Mouse (Mus musculus) forebrain, embryonic 11.5 days (tissue): Measurements from ENCODE around the gene Gm45261. TPM values are rescaled to one million over a fixed set of nuclear protein-coding genes. Genes with fewer than 3 reads are reported as not detected.

Experiments
- ATAC-seq: fragments of 200-750 bp; cut with Nextera tagmentation; replicated peaks from 2 replicates; pipeline ENCODE4 v1.8.0; 2017; ENCODE audit warnings: moderate TSS enrichment; ENCODE audit not compliant: low FRiP score
- DNase-seq: peaks from one replicate; pipeline ENCODE4 v3.0.0-alpha.2; 2017; ENCODE audit warnings: low spot score
- H3K27ac ChIP-seq: fragments of 300-500 bp; sonication (generic); 2 replicates; pipeline ENCODE4 v1.5.1; 2014; ENCODE audit warnings: low read depth, low read length
- H3K27me3 ChIP-seq: fragments of 300-500 bp; sonication (generic); 2 replicates; pipeline ENCODE4 v1.6.1; 2014; ENCODE audit warnings: mild to moderate bottlenecking, low read length, mixed read lengths; ENCODE audit not compliant: control insufficient read depth, insufficient read depth
- H3K36me3 ChIP-seq: fragments of 300-500 bp; sonication (generic); 2 replicates; pipeline ENCODE4 v1.6.1; 2014; ENCODE audit warnings: mild to moderate bottlenecking, low read length, moderate library complexity, mixed read lengths; ENCODE audit not compliant: control insufficient read depth, insufficient read depth
- H3K4me1 ChIP-seq: fragments of 300-500 bp; sonication (generic); replicated peaks from 2 replicates; pipeline ENCODE4 v1.6.1; 2014; ENCODE audit warnings: low read length, mixed read lengths; ENCODE audit not compliant: control insufficient read depth, insufficient read depth
- H3K4me2 ChIP-seq: fragments of 300-500 bp; sonication (generic); 2 replicates; pipeline ENCODE4 v1.6.1; 2014; ENCODE audit warnings: low read depth, mild to moderate bottlenecking, low read length, moderate library complexity, mixed read lengths; ENCODE audit not compliant: severe bottlenecking
- H3K4me3 ChIP-seq: fragments of 300-500 bp; sonication (generic); 2 replicates; pipeline ENCODE4 v1.5.1; 2014; ENCODE audit warnings: low read depth, low read length
- H3K9ac ChIP-seq: fragments of 300-500 bp; sonication (generic); 2 replicates; pipeline ENCODE4 v1.6.1; 2014; ENCODE audit warnings: low read length
- H3K9me3 ChIP-seq: fragments of 300-500 bp; sonication (generic); 2 replicates; pipeline ENCODE4 v1.6.1; 2016; ENCODE audit warnings: low read length, mixed read lengths; ENCODE audit not compliant: control insufficient read depth
- WGBS: fragments of 180-500 bp; shearing (Covaris S2); extraction: QIAGEN DNeasy Blood & Tissue Kit; methylation state at CpG from one replicate; pipeline ENCODE4 v1.1.7; 2014; 5-methylcytosine and 5-hydroxymethylcytosine counted together
- polyA plus RNA-seq: library from polyadenylated mRNA; unstranded; fragments of >200 nt; fragmentation: Nextera tagmentation; extraction: Ambion mirVana; gene quantifications from 2 replicates; pipeline ENCODE4 v1.2.1, GENCODE M21; 2014

Gene Gm45261
- polyA plus RNA-seq, 1 experiment from 2014 or later: not detected

DNA sequence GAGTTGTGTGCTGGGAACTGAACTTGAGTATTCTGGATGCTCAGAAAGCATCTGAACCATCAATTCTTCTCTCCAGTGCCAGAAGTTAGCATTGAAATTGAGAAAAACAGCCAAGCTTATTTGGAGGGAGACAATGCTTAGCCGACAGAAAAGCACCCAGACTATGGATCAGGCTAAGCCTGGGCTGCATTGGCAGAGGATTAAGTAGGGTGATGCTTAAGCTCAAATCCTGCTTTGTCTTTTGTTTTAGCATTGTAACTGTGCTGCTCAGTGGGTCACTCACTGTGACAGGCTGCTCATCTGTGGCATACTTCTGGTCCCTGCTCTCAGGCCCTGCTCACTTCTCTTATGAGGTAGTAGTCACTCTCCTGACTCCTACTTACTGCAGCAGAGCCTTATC is 36.6 kb downstream of the Gm45261 start:
- DNase-seq: no peak
- 16% methylated on average over 1 of the region's 1 CpGs for WGBS
- Histone ChIP-seq H3K4me1 (no peaks in the 10 kb centered on the region), H3K36me3 (no peaks in the 10 kb centered on the region), H3K9me3 (no peaks in the 10 kb centered on the region), H3K4me2 (no peak overlapping the region), H3K27me3 (no peaks in the 10 kb centered on the region), H3K4me3 (no peak overlapping the region), H3K27ac (no peak overlapping the region), H3K9ac (no peak overlapping the region)
- ATAC-seq: no peak

- ATAC-seq (no peak), DNase-seq (no peak)
- Histone ChIP-seq H3K4me3 (no peak overlapping the region), H3K4me1 (no peaks in the 10 kb centered on the region; the same call in 1 of the 2 replicates), H3K9me3 (no peaks in the 10 kb centered on the region), H3K27me3 (no peaks in the 10 kb centered on the region), H3K9ac (no peak overlapping the region), H3K27ac (no peak overlapping the region), H3K36me3 (no peaks in the 10 kb centered on the region), H3K4me2 (no peak overlapping the region)
- 90% methylated on average over 12 of the region's 12 CpGs for WGBS
These were observed 42.8 kb downstream of the Gm45261 start for GRCm38 (mm10) chr1:80418321-80419045.

- H3K4me3 ChIP-seq: no peak overlapping the region
- H3K9me3 ChIP-seq: no peaks in the 10 kb centered on the region
- ATAC-seq (no peak), DNase-seq (no peak)
- peaks cover 2% of the 10 kb centered on the region for H3K27me3 ChIP-seq
- WGBS: 60% methylated on average over 5 of the region's 5 CpGs
- no peak overlapping the region for H3K4me2 ChIP-seq
- H3K4me1 ChIP-seq: no peaks in the 10 kb centered on the region; the same call in 1 of the 2 replicates
- no peak overlapping the region for H3K27ac ChIP-seq
- H3K9ac ChIP-seq: no peak overlapping the region
- no peaks in the 10 kb centered on the region for H3K36me3 ChIP-seq
These were observed 44.9 kb downstream of the Gm45261 start for GRCm38 (mm10) chr1:80416329-80416728.

- Histone ChIP-seq H3K4me1 (no peaks in the 10 kb centered on the region; the same call in 1 of the 2 replicates), H3K4me2 (no peak overlapping the region), H3K4me3 (no peak overlapping the region), H3K9me3 (no peaks in the 10 kb centered on the region), H3K27ac (no peak overlapping the region), H3K27me3 (peaks cover 4% of the 10 kb centered on the region), H3K36me3 (no peaks in the 10 kb centered on the region), H3K9ac (no peak overlapping the region)
- ATAC-seq (no peak), DNase-seq (no peak)
- 79% methylated on average over 2 of the region's 2 CpGs for WGBS
These were observed 48.7 kb downstream of the Gm45261 start for GRCm38 (mm10) chr1:80412521-80412920.

- DNase-seq: no peak
- H3K27me3 ChIP-seq: peaks cover 4% of the 10 kb centered on the region
These were observed 50.8 kb downstream of the Gm45261 start for GRCm38 (mm10) chr1:80410229-80410973.

DNA sequence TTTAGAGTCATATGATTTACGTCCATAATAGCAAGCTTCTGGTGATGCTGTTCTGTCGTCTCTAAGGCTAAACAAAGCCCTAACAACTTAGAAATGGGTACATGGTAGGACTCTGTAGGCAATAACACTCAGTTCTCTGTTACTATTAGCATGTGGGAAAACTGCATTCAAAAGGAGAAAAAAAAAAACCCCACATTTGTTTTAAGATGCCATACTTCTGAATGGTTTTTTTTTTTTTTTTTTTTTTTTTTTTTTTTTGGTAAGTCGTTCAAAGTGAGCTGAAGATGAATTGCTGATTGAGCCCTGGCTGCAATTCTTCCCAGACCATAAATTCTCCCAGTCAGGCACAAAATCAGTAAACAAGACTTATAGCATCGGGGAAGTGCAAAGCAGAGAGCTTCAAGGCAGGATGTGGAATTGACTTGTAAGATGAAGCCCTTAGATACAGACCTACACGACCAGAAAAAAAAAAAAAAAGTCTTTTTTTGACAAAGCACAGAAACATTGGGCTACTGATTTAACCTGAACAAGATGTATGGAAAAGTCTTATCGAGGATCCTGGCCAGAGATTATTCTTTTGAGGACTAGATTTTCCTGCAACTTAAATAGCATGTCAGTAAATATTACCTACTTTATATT is 51.7 kb downstream of the Gm45261 start:
- H3K9me3 ChIP-seq: no peaks in the 10 kb centered on the region
- H3K27me3 ChIP-seq: peaks cover 4% of the 10 kb centered on the region
- H3K4me3 ChIP-seq: no peak overlapping the region
- DNase-seq (no peak), ATAC-seq (no peak)
- H3K4me2 ChIP-seq: no peak overlapping the region
- H3K4me1 ChIP-seq: no peaks in the 10 kb centered on the region
- no peaks in the 10 kb centered on the region for H3K36me3 ChIP-seq
- WGBS: 65% methylated on average over 6 of the region's 6 CpGs
- no peak overlapping the region for H3K9ac ChIP-seq
- H3K27ac ChIP-seq: no peak overlapping the region

More at GRCm38 (mm10) chr1:80410229-80410973, 50.8 kb downstream of the Gm45261 start:
- no peaks in the 10 kb centered on the region for H3K9me3 ChIP-seq
- H3K4me2 ChIP-seq: no peak overlapping the region
- H3K9ac ChIP-seq: no peak overlapping the region
- no peak overlapping the region for H3K4me3 ChIP-seq
- no peaks in the 10 kb centered on the region for H3K4me1 ChIP-seq
- H3K36me3 ChIP-seq: no peaks in the 10 kb centered on the region
- no peak overlapping the region for H3K27ac ChIP-seq
- no peak for ATAC-seq

GRCm38 (mm10) chr1:80408586-80408985 is 52.7 kb downstream of the Gm45261 start:
- Histone ChIP-seq H3K36me3 (no peaks in the 10 kb centered on the region), H3K9me3 (no peaks in the 10 kb centered on the region), H3K4me1 (no peaks in the 10 kb centered on the region), H3K9ac (no peak overlapping the region), H3K4me3 (no peak overlapping the region), H3K27me3 (peaks cover 4% of the 10 kb centered on the region), H3K4me2 (no peak overlapping the region), H3K27ac (no peak overlapping the region)
- 2% methylated on average over 3 of the region's 3 CpGs for whole genome bisulfite sequencing
- DNase-seq (peak; percentile 80), ATAC-seq (peak; percentile 90)

DNA sequence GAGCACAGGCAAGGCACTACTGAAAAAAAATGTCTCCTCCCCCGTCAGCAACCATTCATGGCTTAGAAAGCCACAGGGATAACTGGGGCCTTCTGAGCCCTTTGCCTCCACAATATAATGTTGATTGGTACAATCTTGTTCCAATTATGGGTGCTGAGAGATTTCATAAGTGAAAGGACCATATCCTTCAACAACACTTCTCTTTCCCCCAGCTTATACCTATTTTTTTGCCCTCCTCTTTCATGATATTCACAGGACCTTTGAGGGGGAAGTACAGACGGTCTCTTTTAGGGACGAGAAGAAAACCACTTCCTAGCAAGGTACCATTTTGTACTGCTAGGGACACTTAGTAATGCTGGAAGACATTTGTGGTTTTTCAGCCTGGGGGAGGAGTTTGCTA is 57.1 kb downstream of the Gm45261 start:
- no peak overlapping the region for H3K27ac ChIP-seq
- H3K36me3 ChIP-seq: no peaks in the 10 kb centered on the region
- 89% methylated on average over 3 of the region's 3 CpGs for WGBS
- H3K9me3 ChIP-seq: no peaks in the 10 kb centered on the region
- no peak overlapping the region for H3K4me2 ChIP-seq
- H3K4me1 ChIP-seq: no peaks in the 10 kb centered on the region
- no peak for DNase-seq
- ATAC-seq: no peak
- H3K4me3 ChIP-seq: no peak overlapping the region
- H3K27me3 ChIP-seq: no peaks in the 10 kb centered on the region
- H3K9ac ChIP-seq: no peak overlapping the region
